Mouse (Mus musculus) embryonic stem cell, embryonic (primary cell): ENCODE results near the gene Ripor3.

Experiments used
- CTCF ChIA-PET, 4 experiments: fragments of 300-600 bp in 2 of 4; fragments of 350-600 bp in 2 of 4; sonication (Branson Sonifier 250); formaldehyde crosslinking; loops; one replicate each; lab custom pipeline; 2022; ENCODE audit warnings: inconsistent platforms in 2 of 4; lab: Charles Lee
- POLR2A ChIA-PET, 4 experiments: fragments of 300-600 bp in 2 of 4; fragments of 350-600 bp in 2 of 4; sonication (Branson Sonifier 250); formaldehyde crosslinking; loops; one replicate each; lab custom pipeline; 2022; ENCODE audit warnings: antibody characterized with exemption in 4 of 4, inconsistent platforms in 1 of 4; lab: Charles Lee

The Ripor3 gene

DNA sequence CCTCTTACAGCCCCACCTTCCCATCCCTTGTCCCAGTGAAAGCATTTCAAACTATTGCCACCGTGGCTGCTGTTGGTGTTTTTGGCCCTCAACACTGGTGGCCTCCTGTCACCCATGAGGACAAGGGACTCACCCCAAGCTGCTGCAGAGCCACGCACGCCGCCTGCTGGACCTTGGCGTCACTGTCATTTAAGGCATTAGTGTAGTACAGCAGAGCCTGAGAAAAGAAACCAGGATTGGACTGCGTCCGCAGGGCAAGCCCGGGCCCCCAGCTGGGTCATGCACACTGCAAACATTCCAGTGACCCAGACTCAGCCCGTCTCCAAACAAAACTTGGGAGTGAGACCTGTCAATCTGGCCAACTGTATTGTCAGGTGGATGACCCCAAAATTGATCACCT, 27.8 kb downstream of the Ripor3 start:
- ChIA-PET CTCF (interaction anchor here (0.5 to 2.4 kb wide), 27 partner anchors 9 to 302 kb away, joined by 3 to 13 read pairs (median 4); partner anchors contain the start of genes Ptpn1 (in 1 of the 4) and Ripor3 (in 1 of the 4)), POLR2A (interaction anchor here in 1 of 4 experiments (1.1 to 1.2 kb wide), 2 partner anchors 9 to 10 kb away, joined by 3 read pairs; no protein-coding TSS in a partner anchor)

GRCm38 (mm10) chr2:167980391-167980790, 30.0 kb downstream of the Ripor3 start:
- POLR2A ChIA-PET: interaction anchor here (0.6 to 2.1 kb wide), 4 partner anchors 10 to 198 kb away, joined by 3 to 6 read pairs (median 4); partner anchors contain the start of gene Ptpn1 (in 1 of the 4)
- CTCF ChIA-PET: interaction anchor here in 2 of 4 experiments (0.5 to 1.4 kb wide), 6 partner anchors 9 to 233 kb away, joined by 3 to 4 read pairs (median 4); partner anchors contain the start of gene Ripor3 (in 1 of the 2)

GRCm38 (mm10) chr2:167978271-167978670, 32.1 kb downstream of the Ripor3 start:
- ChIA-PET POLR2A (interaction anchor here in 1 of 4 experiments (0.9 kb wide), 1 partner anchor 11 kb away, joined by 3 read pairs; no protein-coding TSS in a partner anchor), CTCF (no interaction called here)

- POLR2A ChIA-PET: no interaction called here
- CTCF ChIA-PET: interaction anchor here in 2 of 4 experiments (0.5 to 1.5 kb wide), 2 partner anchors 81 to 153 kb away, joined by 4 to 5 read pairs; no protein-coding TSS in a partner anchor
These were observed 34.7 kb downstream of the Ripor3 start for GRCm38 (mm10) chr2:167975746-167976145.

- ChIA-PET CTCF (interaction anchor here (0.6 to 1.3 kb wide), 9 partner anchors 9 to 711 kb away, joined by 3 to 14 read pairs (median 4); partner anchors contain the start of gene Ripor3 (in 1 of the 4)), POLR2A (interaction anchor here in 3 of 4 experiments (0.5 to 1.2 kb wide), 7 partner anchors 9 to 128 kb away, joined by 3 to 6 read pairs (median 4); no protein-coding TSS in a partner anchor)
These were observed 37.6 kb downstream of the Ripor3 start for GRCm38 (mm10) chr2:167972809-167973208.

DNA sequence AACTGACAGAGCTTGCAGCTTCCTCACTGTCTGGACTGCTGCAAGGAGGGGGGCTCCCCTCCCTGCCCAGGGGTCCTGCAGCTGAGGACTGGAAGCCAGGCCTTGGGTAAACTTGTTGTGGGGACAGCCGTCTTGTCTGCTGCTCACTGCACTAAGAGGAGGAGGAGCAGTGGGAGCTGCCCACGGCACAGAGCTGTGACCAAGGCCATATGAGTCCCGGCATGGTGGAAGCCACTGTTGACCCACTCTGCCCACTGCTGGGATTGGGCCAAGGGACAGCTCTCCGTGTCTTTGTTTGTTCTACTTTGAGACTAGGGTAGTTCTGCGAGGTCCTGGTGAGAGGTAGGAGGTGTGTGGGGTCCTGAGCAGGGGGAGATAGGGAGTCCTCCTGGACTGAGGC, 38.3 kb downstream of the Ripor3 start:
- ChIA-PET POLR2A (interaction anchor here in 3 of 4 experiments (0.6 to 1.2 kb wide), 4 partner anchors 9 to 108 kb away, joined by 3 to 6 read pairs (median 3); no protein-coding TSS in a partner anchor), CTCF (interaction anchor here (0.5 to 1.8 kb wide), 10 partner anchors 8 to 452 kb away, joined by 3 to 14 read pairs (median 6); no protein-coding TSS in a partner anchor)

- ChIA-PET CTCF (interaction anchor here (0.6 to 1.6 kb wide), 6 partner anchors 11 to 128 kb away, joined by 3 to 7 read pairs (median 3); no protein-coding TSS in a partner anchor), POLR2A (interaction anchor here in 1 of 4 experiments (0.9 to 1.1 kb wide), 2 partner anchors 11 to 16 kb away, joined by 3 read pairs; no protein-coding TSS in a partner anchor)
These were observed 40.4 kb downstream of the Ripor3 start for GRCm38 (mm10) chr2:167969851-167970541.

DNA sequence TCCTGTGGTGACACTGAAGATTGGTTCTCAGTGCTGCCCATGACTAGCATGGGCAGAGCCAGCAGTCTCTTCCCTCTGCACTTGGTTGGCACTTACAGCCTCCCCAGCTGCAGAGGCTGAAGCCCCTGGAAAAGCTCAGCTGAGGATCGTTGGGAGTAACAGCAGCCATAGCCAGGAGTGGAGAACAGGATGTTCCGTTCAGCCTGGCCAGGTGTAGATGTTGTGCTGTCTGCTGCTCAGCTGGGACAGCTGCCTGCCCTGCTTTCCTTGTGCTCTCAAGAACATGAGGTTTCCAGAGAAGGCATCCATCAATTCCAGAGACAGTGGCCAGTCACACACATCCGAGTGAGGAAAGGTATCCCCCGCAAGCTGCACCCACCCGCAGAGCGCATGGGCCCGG, 41.9 kb downstream of the Ripor3 start:
- ChIA-PET CTCF (no interaction called here), POLR2A (no interaction called here)

- POLR2A ChIA-PET: no interaction called here
- CTCF ChIA-PET: no interaction called here
These were observed 44.5 kb downstream of the Ripor3 start for GRCm38 (mm10) chr2:167965911-167966310.

GRCm38 (mm10) chr2:167964320-167964719, 46.1 kb downstream of the Ripor3 start:
- CTCF ChIA-PET: no interaction called here
- POLR2A ChIA-PET: interaction anchor here in 2 of 4 experiments (0.5 to 0.7 kb wide), 2 partner anchors 12 to 342 kb away, joined by 4 read pairs; no protein-coding TSS in a partner anchor

DNA sequence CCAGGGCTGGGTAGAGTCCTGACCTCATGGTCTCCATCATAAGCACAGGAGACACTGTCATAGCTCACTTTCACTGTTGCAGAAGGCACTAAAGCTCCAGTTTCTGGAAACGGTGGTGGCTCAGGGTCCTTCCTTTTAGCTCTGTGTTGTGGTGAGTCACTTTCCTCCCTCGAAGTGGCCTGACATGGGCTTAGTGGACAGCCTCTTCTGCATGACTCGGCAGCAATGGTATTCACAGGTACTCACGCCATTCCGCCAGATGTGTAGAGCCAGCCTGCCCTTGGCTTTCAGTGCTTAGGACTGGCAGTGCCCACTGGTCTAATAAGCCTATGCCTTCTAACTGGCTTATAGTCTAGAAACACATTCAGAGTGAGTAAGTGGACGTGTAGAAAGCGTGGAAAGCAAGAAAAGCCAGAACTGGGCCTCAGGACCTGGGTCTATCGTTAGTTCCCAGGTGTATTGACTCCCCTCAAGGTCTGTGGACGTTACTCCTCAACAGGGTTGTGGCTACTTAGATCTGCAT, 46.6 kb downstream of the Ripor3 start:
- CTCF ChIA-PET: no interaction called here
- POLR2A ChIA-PET: interaction anchor here in 1 of 4 experiments (0.8 kb wide), 1 partner anchor 40 kb away, joined by 4 read pairs; no protein-coding TSS in a partner anchor

- ChIA-PET POLR2A (interaction anchor here in 1 of 4 experiments (0.8 kb wide), 1 partner anchor 39 kb away, joined by 4 read pairs; no protein-coding TSS in a partner anchor), CTCF (interaction anchor here in 1 of 4 experiments (0.5 kb wide), 1 partner anchor 283 kb away, joined by 5 read pairs; no protein-coding TSS in a partner anchor)
These were observed 47.2 kb downstream of the Ripor3 start for GRCm38 (mm10) chr2:167963176-167963575.

GRCm38 (mm10) chr2:167962347-167962746, 48.1 kb downstream of the Ripor3 start:
- ChIA-PET CTCF (interaction anchor here in 1 of 4 experiments (0.6 kb wide), 1 partner anchor 57 kb away, joined by 7 read pairs; no protein-coding TSS in a partner anchor), POLR2A (interaction anchor here in 2 of 4 experiments (0.6 to 1.6 kb wide), 5 partner anchors 9 to 245 kb away, joined by 3 to 8 read pairs (median 3); no protein-coding TSS in a partner anchor)

DNA sequence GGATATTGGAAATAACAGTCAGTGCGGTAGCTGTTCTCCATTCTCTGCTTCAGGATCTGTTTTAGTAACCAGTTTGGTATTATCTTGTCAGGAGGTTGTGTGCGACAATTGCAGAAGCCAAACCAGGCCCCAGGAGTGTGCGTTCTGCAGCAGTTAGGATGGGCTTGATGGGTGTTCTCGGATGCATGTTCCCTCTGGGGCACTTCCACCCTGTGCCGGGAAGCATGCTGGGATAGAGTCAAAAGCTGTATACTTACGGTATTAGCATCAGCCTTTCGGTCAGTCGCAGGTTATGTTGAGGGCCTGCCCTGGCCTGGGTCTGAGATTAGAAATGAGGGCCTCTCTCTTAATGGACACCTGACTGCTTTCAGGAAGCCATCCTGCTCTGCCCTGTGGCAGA, 49.8 kb downstream of the Ripor3 start:
- ChIA-PET POLR2A (interaction anchor here in 2 of 4 experiments (1.0 to 1.6 kb wide), 3 partner anchors 15 to 36 kb away, joined by 3 to 5 read pairs (median 3); no protein-coding TSS in a partner anchor), CTCF (no interaction called here)

GRCm38 (mm10) chr2:167959996-167960395, 50.4 kb downstream of the Ripor3 start:
- POLR2A ChIA-PET: no interaction called here
- CTCF ChIA-PET: interaction anchor here in 1 of 4 experiments (1.1 kb wide), 1 partner anchor 55 kb away, joined by 4 read pairs; no protein-coding TSS in a partner anchor

DNA sequence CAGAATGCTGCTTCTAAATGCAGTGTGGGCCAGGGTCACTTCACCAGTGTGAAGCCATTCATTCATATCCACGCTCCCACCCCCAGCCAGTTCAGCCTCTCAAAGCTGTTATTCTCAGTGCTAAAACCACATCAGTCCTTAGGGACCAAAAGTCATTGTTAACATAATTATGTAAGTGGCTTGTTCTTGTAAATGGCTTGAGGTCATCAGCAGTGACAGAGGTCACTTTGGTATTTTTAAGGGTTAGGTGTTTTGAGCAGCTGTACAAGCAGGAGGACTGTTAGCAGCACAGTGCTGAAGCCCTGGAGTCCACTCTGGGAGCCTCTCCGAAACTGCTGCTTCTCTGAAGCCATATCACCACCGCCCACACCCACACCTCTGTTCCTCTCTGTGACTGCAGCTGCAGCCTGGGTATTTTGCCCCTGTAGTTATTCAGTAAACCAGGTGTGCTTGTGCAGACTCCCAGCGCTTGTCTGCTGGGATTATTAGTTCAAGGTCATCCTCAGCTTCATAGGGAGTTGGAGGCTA, 51.0 kb downstream of the Ripor3 start:
- CTCF ChIA-PET: interaction anchor here in 1 of 4 experiments (1.1 kb wide), 1 partner anchor 55 kb away, joined by 4 read pairs; no protein-coding TSS in a partner anchor

DNA sequence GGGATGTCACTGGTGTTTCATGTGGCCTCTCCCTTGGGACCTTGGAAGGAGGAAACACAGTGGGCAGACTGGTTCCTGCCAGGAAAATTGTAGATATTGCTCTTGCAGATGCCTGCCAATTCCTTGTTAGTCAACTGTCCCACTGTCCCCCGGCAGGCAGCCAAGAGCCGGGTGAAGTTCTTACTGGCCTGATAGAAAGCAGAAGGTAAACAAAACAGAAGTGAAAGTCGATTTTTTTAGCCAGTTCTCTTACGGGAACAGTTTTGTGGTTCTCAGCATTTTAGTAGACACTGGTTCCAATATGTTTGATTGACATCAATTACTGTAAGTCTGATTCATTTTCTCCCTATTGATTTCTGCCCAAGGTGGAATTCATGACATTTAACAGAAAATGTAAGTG, 51.6 kb downstream of the Ripor3 start:
- POLR2A ChIA-PET: no interaction called here
- CTCF ChIA-PET: no interaction called here

More for the DNA sequence above, 51.0 kb downstream of the Ripor3 start:
- POLR2A ChIA-PET: no interaction called here

DNA sequence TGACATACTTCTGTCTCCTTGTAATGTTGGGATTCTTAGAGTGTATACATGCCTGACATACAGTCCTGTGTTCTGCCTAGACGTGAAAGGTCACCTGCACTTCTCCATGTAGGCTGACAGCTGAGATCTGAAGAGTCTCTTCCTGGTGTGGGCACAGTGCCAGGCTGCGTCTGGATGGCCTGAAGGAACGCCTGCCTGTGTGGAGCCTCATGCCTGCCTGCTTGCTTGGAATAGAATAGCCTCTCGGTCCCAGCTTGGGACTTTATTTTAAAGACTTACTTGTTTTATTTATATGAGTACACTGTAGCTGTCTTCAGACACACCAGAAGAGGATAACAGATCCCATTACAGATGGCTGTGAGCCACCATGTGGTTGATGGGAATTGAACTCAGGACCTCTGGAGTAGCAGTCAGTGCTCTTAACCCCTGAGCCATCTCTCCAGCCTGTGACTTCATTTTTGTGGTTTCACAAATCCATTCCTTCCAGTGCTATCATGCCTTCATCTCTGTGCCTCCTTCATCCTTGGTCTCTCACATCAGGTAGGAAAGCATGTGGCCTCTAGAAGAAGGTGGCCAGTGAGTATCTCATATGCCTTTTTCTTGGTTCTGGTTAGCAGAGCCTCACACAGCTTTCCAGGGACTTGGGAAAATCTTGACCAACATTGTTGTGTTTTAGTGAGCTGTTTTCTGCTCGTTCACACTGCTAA, 52.2 kb downstream of the Ripor3 start:
- ChIA-PET POLR2A (no interaction called here), CTCF (no interaction called here)
